Mouse (Mus musculus) ES-E14 (cell line): ENCODE results near the gene Hcfc1. TPM values are rescaled to one million over a fixed set of nuclear protein-coding genes. Genes with fewer than 3 reads are reported as not detected.

Experiments used
- DNase-seq: peaks from one replicate; pipeline ENCODE4 v3.0.0-alpha.2; 2013; ENCODE audit warnings: low read depth, low spot score
- H3K27ac ChIP-seq: 2 replicates; pipeline ENCODE4 v1.5.1; 2012; ENCODE audit warnings: low read depth, mild to moderate bottlenecking, low read length, moderate library complexity, mixed read lengths; ENCODE audit not compliant: poor library complexity, insufficient read depth, severe bottlenecking
- H3K36me3 ChIP-seq: 2 replicates; pipeline ENCODE4 v1.6.1; 2012; ENCODE audit warnings: mild to moderate bottlenecking, low read length, moderate library complexity, mixed read lengths; ENCODE audit not compliant: control insufficient read depth, poor library complexity, insufficient read depth, severe bottlenecking
- H3K4me1 ChIP-seq, 2 experiments: fragments of 150-350 bp in 1 of 2; sonication (generic) in 1 of 2; 2 replicates each; pipeline ENCODE4 v1.6.1; 2012; ENCODE audit warnings: low read length in 2 of 2, mild to moderate bottlenecking in 1 of 2, mixed read lengths in 1 of 2; ENCODE audit not compliant: control insufficient read depth in 2 of 2, insufficient read depth in 2 of 2, poor library complexity in 1 of 2
- H3K4me3 ChIP-seq, 2 experiments: fragments of 150-350 bp in 1 of 2; sonication (generic) in 1 of 2; 2 replicates each; pipeline ENCODE4 v1.5.1; 2012; ENCODE audit warnings: low read length in 2 of 2, low read depth in 1 of 2, mild to moderate bottlenecking in 1 of 2, mixed read lengths in 1 of 2; ENCODE audit not compliant: insufficient read depth in 1 of 2, poor library complexity in 1 of 2, severe bottlenecking in 1 of 2
- H3K9ac ChIP-seq: 2 replicates; pipeline ENCODE4 v1.6.1; 2012; ENCODE audit warnings: low read depth, mild to moderate bottlenecking, low read length, mixed read lengths; ENCODE audit not compliant: poor library complexity, insufficient read depth, severe bottlenecking
- H3K9me3 ChIP-seq: fragments of 150-350 bp; sonication (generic); 2 replicates; pipeline ENCODE4 v1.6.1; 2012; ENCODE audit warnings: low read depth, mild to moderate bottlenecking, low read length; ENCODE audit not compliant: control insufficient read depth, insufficient read depth
- CHD2 ChIP-seq: IDR thresholded peaks from 2 replicates; pipeline ENCODE4 v1.6.1; 2014; ENCODE audit warnings: mild to moderate bottlenecking, low read depth, low read length, inconsistent platforms
- HCFC1 ChIP-seq: IDR thresholded peaks from 2 replicates; pipeline ENCODE4 v1.6.1; 2012; ENCODE audit warnings: low read length, inconsistent platforms, borderline replicate concordance; ENCODE audit not compliant: insufficient read depth
- MAFK ChIP-seq: IDR thresholded peaks from 2 replicates; pipeline ENCODE4 v1.6.1; 2014; ENCODE audit warnings: mild to moderate bottlenecking, low read depth, low read length, inconsistent platforms; ENCODE audit not compliant: insufficient read depth
- ZC3H11A ChIP-seq: IDR thresholded peaks from 2 replicates; pipeline ENCODE4 v1.6.1; 2012; ENCODE audit warnings: low read depth, mild to moderate bottlenecking, inconsistent platforms, low read length, borderline replicate concordance
- ZNF384 ChIP-seq: IDR thresholded peaks from 2 replicates; pipeline ENCODE4 v1.6.1; 2012; ENCODE audit warnings: low read depth, low read length, inconsistent platforms
- in situ Hi-C, 2 experiments: fragments of 600-800 bp; cut with MboI; formaldehyde crosslinking; loops; one replicate each; pipeline ENCODE4 v1.15.1; 2025; ENCODE audit warnings: low sequenced_read_pairs in 2 of 2, inconsistent platforms in 1 of 2; ENCODE audit not compliant: unreplicated experiment in 2 of 2
- total RNA-seq: library from RNA; depleted of rRNA; stranded (reverse); fragments of 300-350 nt; gene quantifications from 2 replicates; pipeline ENCODE4 v1.2.3, GENCODE M21; 2012

The Hcfc1 gene
- total RNA-seq, 1 experiment = 95.7 TPM

DNA sequence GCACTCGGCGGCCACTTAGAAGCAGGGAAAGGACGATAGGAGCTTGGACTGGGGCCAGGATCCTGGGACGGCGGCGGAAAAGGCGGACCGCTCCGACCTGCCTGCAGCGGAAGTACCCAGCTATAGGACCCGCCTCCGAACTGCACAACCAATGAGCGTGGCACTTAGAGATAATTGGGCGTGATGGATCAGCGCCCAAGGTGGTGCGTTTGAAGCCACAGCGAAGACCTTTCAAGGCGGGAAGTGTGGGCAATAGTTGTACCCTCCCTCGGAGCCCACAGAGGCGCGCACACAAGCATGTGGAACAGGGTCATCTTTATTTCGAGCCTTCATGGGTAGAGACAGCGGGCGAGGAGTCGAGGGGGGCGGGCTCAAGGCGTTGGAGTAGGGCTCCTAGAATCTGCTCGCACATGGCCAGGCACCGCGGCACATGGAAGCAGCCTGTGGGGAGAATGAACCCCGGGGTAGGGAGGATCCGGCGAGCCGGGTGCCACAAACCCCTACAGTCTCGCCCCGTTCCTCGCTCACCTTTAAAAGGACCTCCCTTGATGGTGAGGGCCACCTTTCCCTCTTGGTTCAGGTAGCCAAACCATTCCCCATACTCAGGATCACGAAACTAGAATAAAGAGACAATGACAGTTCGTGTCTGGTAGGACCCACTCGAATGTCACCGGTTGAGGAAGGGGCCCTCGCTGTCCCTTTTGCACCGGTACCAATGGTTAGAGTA is 44.2 kb downstream of the Hcfc1 start, which contains the start of the genes Arhgap4 and Naa10:
Gene Arhgap4 (minus strand): TSS at position 48 of the 727 bp plus-strand sequence.
Gene Naa10 (minus strand): TSS at position 122 of the 727 bp plus-strand sequence.
- TF ChIP-seq ZNF384 (no peak), HCFC1 (no peak), CHD2 (no peak), MAFK (no peak), ZC3H11A (no peak)
- Histone ChIP-seq H3K4me3 (peak within 1 kb of the TSS; percentile 76 to 97), H3K9me3 (no peaks in the 10 kb centered on the region), H3K9ac (peak within 1 kb of the TSS; percentile 80), H3K27ac (peak within 1 kb of the TSS; percentile 66), H3K36me3 (peaks cover 21% of the 10 kb centered on the region), H3K4me1 (no peaks in the 10 kb centered on the region)
- peak; percentile 73 for DNase-seq
- in situ Hi-C loops = no loop called here

DNA sequence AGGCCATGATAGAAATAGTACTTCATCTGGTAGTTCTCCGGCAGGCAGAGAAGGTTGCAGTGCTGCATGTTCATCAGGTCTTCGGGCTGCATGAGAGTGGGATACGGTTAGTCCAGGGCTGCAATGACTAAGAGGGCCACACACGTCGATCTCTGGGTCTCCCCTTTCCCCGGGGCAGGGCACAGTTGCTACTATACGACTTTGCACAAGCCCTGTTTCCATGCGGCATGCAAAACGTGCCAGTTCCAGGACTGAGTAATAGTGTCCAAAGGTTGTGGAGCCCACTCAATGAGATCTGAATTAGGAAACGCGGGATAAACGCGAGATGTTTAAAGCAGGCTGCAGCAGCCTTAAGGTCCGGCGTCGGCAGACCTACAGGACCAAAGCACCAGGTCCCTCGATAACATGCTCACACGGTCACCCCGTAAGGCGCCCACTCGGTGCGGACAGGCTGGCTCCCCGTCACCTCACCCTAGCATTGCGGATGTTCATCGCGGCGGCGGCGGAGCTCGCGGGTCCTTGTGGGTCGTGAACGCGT is 44.8 kb downstream of the Hcfc1 start:
- in situ Hi-C loops = no loop called here
- H3K27ac ChIP-seq = peak overlapping the region; percentile 26; the same call in 1 of the 2 replicates
- H3K9me3 ChIP-seq = no peaks in the 10 kb centered on the region
- TF ChIP-seq MAFK (no peak), CHD2 (no peak), ZC3H11A (no peak), ZNF384 (no peak)
- peaks cover 21% of the 10 kb centered on the region for H3K36me3 ChIP-seq
- H3K9ac ChIP-seq = peak overlapping the region; percentile 80
- H3K4me3 ChIP-seq = peak overlapping the region; percentile 76 to 97
- H3K4me1 ChIP-seq = no peaks in the 10 kb centered on the region
- no peak for DNase-seq

DNA sequence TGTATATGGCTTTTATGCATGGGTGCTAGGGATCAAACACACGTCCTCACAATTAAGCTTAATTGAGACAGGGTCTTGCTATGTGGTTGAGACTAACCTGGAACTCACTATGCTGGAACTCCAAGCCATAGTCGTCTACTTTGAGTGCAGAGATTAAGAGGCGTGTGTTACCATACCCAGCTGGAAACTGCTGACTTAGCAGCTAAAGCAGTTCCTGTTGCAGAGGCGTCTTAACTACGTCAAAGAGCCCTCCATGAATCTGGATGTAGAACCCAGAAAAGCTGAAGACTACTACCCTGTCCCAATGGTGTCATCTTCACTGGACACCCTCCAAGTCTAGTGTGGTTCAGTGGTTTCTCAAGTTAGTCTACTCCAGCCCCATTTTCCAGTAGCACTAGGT is 47.5 kb downstream of the Hcfc1 start:
- no peak for TF ChIP-seq CHD2
- no peak for TF ChIP-seq HCFC1
- TF ChIP-seq MAFK = 0 out of 2 replicates have a peak, but pooled peaks have one; percentile 31
- H3K27ac ChIP-seq = no peak overlapping the region
- no peak overlapping the region for H3K4me3 ChIP-seq
- peaks cover 17% of the 10 kb centered on the region for H3K36me3 ChIP-seq
- no peaks in the 10 kb centered on the region for H3K9me3 ChIP-seq
- DNase-seq = no peak
- in situ Hi-C loops = no loop called here
- no peaks in the 10 kb centered on the region for H3K4me1 ChIP-seq
- no peak overlapping the region for H3K9ac ChIP-seq

DNA sequence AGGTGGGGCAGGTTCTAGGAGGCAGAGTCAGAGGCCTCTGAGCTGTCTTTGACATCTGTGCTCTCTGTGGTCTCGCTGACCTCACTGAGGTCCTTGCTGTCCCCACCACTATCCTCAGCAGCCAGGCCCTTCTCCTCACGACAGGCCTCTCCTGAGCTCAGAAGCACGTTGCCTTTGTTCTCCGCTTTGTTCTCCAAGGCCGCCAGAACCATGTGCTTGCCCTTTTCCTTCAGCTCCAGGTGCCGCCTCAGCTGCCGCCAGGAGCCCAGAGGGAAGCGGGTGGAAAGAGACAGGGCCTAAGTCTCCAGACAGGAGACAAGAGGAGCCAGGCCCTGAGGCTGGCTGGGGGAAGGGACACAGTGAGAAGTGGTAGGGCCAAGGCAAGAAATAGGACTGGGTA is 49.2 kb downstream of the Hcfc1 start:
- DNase-seq = no peak
- no peak overlapping the region for H3K4me3 ChIP-seq
- H3K36me3 ChIP-seq = peaks cover 17% of the 10 kb centered on the region
- H3K27ac ChIP-seq = 0 out of 2 replicates have a peak overlapping the region, but pooled peaks have one; percentile 8
- no peak for TF ChIP-seq MAFK
- TF ChIP-seq ZC3H11A = no peak
- no peak for TF ChIP-seq HCFC1
- TF ChIP-seq CHD2 = no peak
- TF ChIP-seq ZNF384 = no peak
- no peak overlapping the region; the same call in 1 of the 2 replicates for H3K9ac ChIP-seq
- H3K4me1 ChIP-seq = no peaks in the 10 kb centered on the region
- in situ Hi-C loops = no loop called here
- no peaks in the 10 kb centered on the region for H3K9me3 ChIP-seq
